ENCODE assay signal across 10 mouse cellular contexts in the genomic region with DNA sequence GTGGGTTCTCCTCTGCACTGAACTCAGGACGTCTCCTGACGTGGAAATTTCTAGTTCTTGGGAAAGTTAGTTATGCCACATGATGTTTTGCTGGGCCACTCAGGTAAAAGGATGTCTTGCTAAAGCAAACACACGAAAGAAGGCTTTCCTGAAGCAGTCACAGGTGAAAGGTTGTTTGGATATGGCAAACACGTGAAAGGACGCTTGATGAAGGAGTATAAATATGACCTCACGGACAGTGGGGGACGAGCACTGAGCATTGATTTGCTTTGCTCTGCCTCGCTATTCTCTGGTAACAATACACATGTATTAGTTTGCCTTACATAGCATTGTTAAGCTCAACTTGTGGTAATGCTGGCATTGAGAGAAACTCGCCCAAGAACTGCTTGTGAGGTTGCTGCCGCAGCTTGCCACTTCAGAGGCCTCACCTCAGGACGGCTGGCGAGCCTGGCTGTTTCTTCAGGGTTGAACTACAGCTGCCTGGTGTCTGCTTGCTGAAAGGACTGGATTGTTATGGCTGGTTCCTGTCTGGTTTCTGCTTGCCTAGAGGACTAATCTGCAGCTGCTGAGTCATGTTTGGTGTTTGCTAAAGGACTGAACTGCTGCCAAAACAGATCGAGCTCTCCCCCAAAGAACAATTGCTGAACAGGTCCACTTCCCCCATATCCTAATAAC.
DNase-seq lines count a peak whose midpoint lies in the region; ATAC-seq and TF ChIP-seq lines count a peak whose summit lies in the region.
"Had no signal": no experiment of that assay in that cellular context is flagged by ENCODE, and none has a peak within 500 bp of the region (broad histone marks: within the 10 kb centered on the region; RNA-seq: fewer than 3 reads in every experiment).

No protein-coding gene starts in this region.

- H3K27ac ChIP-seq in forebrain, postnatal 0 days (ENCODE audit: low read depth, low read length) = no peak overlapping the region
- no peak overlapping the region for H3K27ac ChIP-seq in forebrain, embryonic 16.5 days (ENCODE audit: low read length)
- H3K27ac ChIP-seq in midbrain, postnatal 0 days (ENCODE audit: low read depth, low read length) = no peak overlapping the region
- H3K27ac ChIP-seq in midbrain, embryonic 16.5 days (ENCODE audit: low read length) = no peak overlapping the region
- no peak overlapping the region for H3K27ac ChIP-seq in intestine, embryonic 16.5 days (ENCODE audit: low read length)
- H3K27ac ChIP-seq in stomach, embryonic 16.5 days (ENCODE audit: low read length) = 0 out of 2 replicates have a peak overlapping the region, but pooled peaks have one; percentile 22
- H3K27ac ChIP-seq: hindbrain, embryonic 15.5 days had no signal

- TF ChIP-seq CTCF in forebrain, postnatal 0 days (IDR thresholded peaks at IDR 0.05; ENCODE audit: low read depth) = no peak
- TF ChIP-seq CTCF in midbrain, postnatal 0 days (IDR thresholded peaks at IDR 0.05) = no peak

- H3K36me3 ChIP-seq in forebrain, postnatal 0 days (ENCODE audit: insufficient read depth) = no peaks in the 10 kb centered on the region
- H3K36me3 ChIP-seq in forebrain, embryonic 16.5 days (ENCODE audit: control insufficient read depth, insufficient read depth) = no peaks in the 10 kb centered on the region
- no peaks in the 10 kb centered on the region for H3K36me3 ChIP-seq in midbrain, postnatal 0 days (ENCODE audit: insufficient read depth, low read length)
- H3K36me3 ChIP-seq in midbrain, embryonic 16.5 days (ENCODE audit: control insufficient read depth, insufficient read depth, low read length) = no peaks in the 10 kb centered on the region
- H3K36me3 ChIP-seq in intestine, embryonic 16.5 days (ENCODE audit: control insufficient read depth, insufficient read depth, low read length) = no peaks in the 10 kb centered on the region
- no peaks in the 10 kb centered on the region for H3K36me3 ChIP-seq in stomach, embryonic 16.5 days (ENCODE audit: control insufficient read depth, insufficient read depth, low read length)
- H3K36me3 ChIP-seq: hindbrain, embryonic 15.5 days had no signal

- H3K4me2 ChIP-seq in forebrain, postnatal 0 days (ENCODE audit: low read depth) = no peak overlapping the region
- H3K4me2 ChIP-seq in forebrain, embryonic 16.5 days (ENCODE audit: low read length) = no peak overlapping the region
- no peak overlapping the region for H3K4me2 ChIP-seq in midbrain, postnatal 0 days (ENCODE audit: low read depth, low read length, poor library complexity, severe bottlenecking)
- H3K4me2 ChIP-seq in midbrain, embryonic 16.5 days (ENCODE audit: low read length) = no peak overlapping the region
- no peak overlapping the region for H3K4me2 ChIP-seq in intestine, embryonic 16.5 days (ENCODE audit: low read depth, low read length)
- H3K4me2 ChIP-seq in stomach, embryonic 16.5 days (ENCODE audit: low read depth, low read length) = no peak overlapping the region
- H3K4me2 ChIP-seq: hindbrain, embryonic 15.5 days had no signal

- peak; percentile 74 for ATAC-seq in forebrain, postnatal 0 days
- no peak for ATAC-seq in forebrain, embryonic 16.5 days
- no peak for ATAC-seq in midbrain, postnatal 0 days (ENCODE audit: low FRiP score)
- ATAC-seq in midbrain, embryonic 16.5 days = no peak
- ATAC-seq in intestine, embryonic 16.5 days = peak; percentile 62
- peak; percentile 84; the same call in 1 of the 2 replicates for ATAC-seq in stomach, embryonic 16.5 days (ENCODE audit: insufficient read depth, low FRiP score)
- ATAC-seq in activated CD4-positive, CD25-positive, alpha-beta regulatory T cell, adult 4 months = no peak

- no peak for DNase-seq in forebrain, postnatal 0 days
- DNase-seq in midbrain, postnatal 0 days (ENCODE audit: low spot score) = peak; percentile 33
- no peak for DNase-seq in cerebellum, adult 11-12 months

- no peak overlapping the region for H3K4me3 ChIP-seq in forebrain, postnatal 0 days (ENCODE audit: low read depth, low read length)
- no peak overlapping the region for H3K4me3 ChIP-seq in forebrain, embryonic 16.5 days (replicated peaks; ENCODE audit: low read length)
- H3K4me3 ChIP-seq in midbrain, postnatal 0 days (ENCODE audit: low read depth, low read length) = no peak overlapping the region
- H3K4me3 ChIP-seq in midbrain, embryonic 16.5 days (ENCODE audit: low read depth, low read length) = no peak overlapping the region
- no peak overlapping the region for H3K4me3 ChIP-seq in intestine, embryonic 16.5 days (ENCODE audit: low read length)
- no peak overlapping the region for H3K4me3 ChIP-seq in stomach, embryonic 16.5 days (replicated peaks; ENCODE audit: low read length)
- H3K4me3 ChIP-seq: hindbrain, embryonic 15.5 days; myocyte had no signal

- no peaks in the 10 kb centered on the region for H3K9me3 ChIP-seq in forebrain, postnatal 0 days (ENCODE audit: low read length)
- H3K9me3 ChIP-seq in forebrain, embryonic 16.5 days (ENCODE audit: control insufficient read depth, low read length) = no peaks in the 10 kb centered on the region
- no peaks in the 10 kb centered on the region for H3K9me3 ChIP-seq in midbrain, postnatal 0 days (ENCODE audit: low read length)
- H3K9me3 ChIP-seq in midbrain, embryonic 16.5 days (replicated peaks; ENCODE audit: control insufficient read depth, low read length, poor library complexity, severe bottlenecking) = no peaks in the 10 kb centered on the region
- H3K9me3 ChIP-seq in intestine, embryonic 16.5 days (ENCODE audit: control insufficient read depth, low read length) = no peaks in the 10 kb centered on the region
- H3K9me3 ChIP-seq in stomach, embryonic 16.5 days (replicated peaks; ENCODE audit: control insufficient read depth, low read length) = no peaks in the 10 kb centered on the region
- H3K9me3 ChIP-seq: hindbrain, embryonic 15.5 days had no signal

- H3K4me1 ChIP-seq in forebrain, postnatal 0 days (ENCODE audit: insufficient read depth) = peaks cover 4% of the 10 kb centered on the region; the same call in 1 of the 2 replicates
- H3K4me1 ChIP-seq in forebrain, embryonic 16.5 days (replicated peaks; ENCODE audit: control insufficient read depth, insufficient read depth, low read length) = peaks cover 6% of the 10 kb centered on the region
- H3K4me1 ChIP-seq in midbrain, postnatal 0 days (ENCODE audit: insufficient read depth, low read length) = no peaks in the 10 kb centered on the region
- peaks cover 7% of the 10 kb centered on the region; the same call in 1 of the 2 replicates for H3K4me1 ChIP-seq in midbrain, embryonic 16.5 days (ENCODE audit: control insufficient read depth, insufficient read depth, low read length)
- H3K4me1 ChIP-seq in intestine, embryonic 16.5 days (ENCODE audit: control insufficient read depth, insufficient read depth, low read length) = 0 out of 2 replicates have a peak, but pooled peaks cover 8% of the 10 kb centered on the region
- H3K4me1 ChIP-seq in stomach, embryonic 16.5 days (ENCODE audit: control insufficient read depth, insufficient read depth, low read length) = peaks cover 9% of the 10 kb centered on the region; the same call in 1 of the 2 replicates

- H3K27me3 ChIP-seq in forebrain, postnatal 0 days (ENCODE audit: insufficient read depth, low read length) = no peaks in the 10 kb centered on the region; the same call in 1 of the 2 replicates
- no peaks in the 10 kb centered on the region for H3K27me3 ChIP-seq in forebrain, embryonic 16.5 days (replicated peaks; ENCODE audit: control insufficient read depth, insufficient read depth, low read length)
- H3K27me3 ChIP-seq in midbrain, postnatal 0 days (ENCODE audit: insufficient read depth, low read length) = peaks cover 4% of the 10 kb centered on the region; the same call in 1 of the 2 replicates
- H3K27me3 ChIP-seq in midbrain, embryonic 16.5 days (ENCODE audit: control insufficient read depth, insufficient read depth, low read depth, low read length) = no peaks in the 10 kb centered on the region; the same call in 1 of the 2 replicates
- no peaks in the 10 kb centered on the region for H3K27me3 ChIP-seq in intestine, embryonic 16.5 days (replicated peaks; ENCODE audit: control insufficient read depth, insufficient read depth, low read length)
- no peaks in the 10 kb centered on the region for H3K27me3 ChIP-seq in stomach, embryonic 16.5 days (ENCODE audit: control insufficient read depth, insufficient read depth, low read length)
- H3K27me3 ChIP-seq: hindbrain, embryonic 15.5 days had no signal

- H3K9ac ChIP-seq in forebrain, postnatal 0 days = no peak overlapping the region
- H3K9ac ChIP-seq in forebrain, embryonic 16.5 days (replicated peaks; ENCODE audit: low read depth, low read length) = no peak overlapping the region
- no peak overlapping the region for H3K9ac ChIP-seq in midbrain, postnatal 0 days (replicated peaks; ENCODE audit: low read length, poor library complexity, severe bottlenecking)
- no peak overlapping the region for H3K9ac ChIP-seq in midbrain, embryonic 16.5 days (ENCODE audit: low read depth, low read length)
- no peak overlapping the region for H3K9ac ChIP-seq in intestine, embryonic 16.5 days (ENCODE audit: low read depth, low read length)
- H3K9ac ChIP-seq in stomach, embryonic 16.5 days (ENCODE audit: low read length) = no peak overlapping the region
- H3K9ac ChIP-seq: hindbrain, embryonic 15.5 days had no signal

- 60% methylated on average over 13 of the region's 13 CpGs for WGBS in forebrain, postnatal 0 days
- 54% methylated on average over 13 of the region's 13 CpGs for WGBS in forebrain, embryonic 16.5 days
- 69% methylated on average over 13 of the region's 13 CpGs for WGBS in midbrain, postnatal 0 days
- 70% methylated on average over 13 of the region's 13 CpGs for WGBS in midbrain, embryonic 16.5 days
- WGBS in intestine, embryonic 16.5 days = 46% methylated on average over 13 of the region's 13 CpGs
- WGBS in stomach, embryonic 16.5 days = 38% methylated on average over 13 of the region's 13 CpGs

Comparison
In these comparisons a context has a peak if more than half of its experiments do, and no peak if none do; other contexts are left out.
1. ATAC-seq: peak in forebrain, postnatal 0 days (single experiment), intestine, embryonic 16.5 days (single experiment) and stomach, embryonic 16.5 days (single experiment); none in forebrain, embryonic 16.5 days (single experiment), midbrain, postnatal 0 days (single experiment), midbrain, embryonic 16.5 days (single experiment) and activated CD4-positive, CD25-positive, alpha-beta regulatory T cell, adult 4 months (single experiment).